Mouse (Mus musculus) liver, embryonic 14.5 days (tissue): ENCODE measurements around the gene Zfp36l1. TPM values are rescaled to one million over a fixed set of nuclear protein-coding genes. Genes with fewer than 3 reads are reported as not detected.
"Not testable (repeated sequence)": the region's sequence is repeated elsewhere in the genome, so short reads cannot be mapped to it uniquely, and the experiment has no call there.

Source experiments
- ATAC-seq: fragments of 200-750 bp; cut with Nextera tagmentation; 2 replicates; pipeline ENCODE4 v1.8.0; 2017; ENCODE audit warnings: moderate number of reproducible peaks, mild to moderate bottlenecking, moderate library complexity; ENCODE audit not compliant: insufficient read depth
- DNase-seq, 3 experiments: peaks; one replicate each; pipeline ENCODE4 v3.0.0-alpha.2; 2012 to 2013; ENCODE audit warnings: low read depth in 3 of 3, low spot score in 3 of 3
- H3K27ac ChIP-seq: fragments of 300-500 bp; sonication (generic); 2 replicates; pipeline ENCODE4 v1.5.1; 2014; ENCODE audit warnings: moderate library complexity, mild to moderate bottlenecking, control low read depth, inconsistent platforms
- H3K27me3 ChIP-seq: fragments of 300-500 bp; sonication (generic); 2 replicates; pipeline ENCODE4 v1.6.1; 2014; ENCODE audit warnings: mild to moderate bottlenecking, low read length, moderate library complexity; ENCODE audit not compliant: control insufficient read depth, insufficient read depth
- H3K36me3 ChIP-seq: fragments of 300-500 bp; sonication (generic); replicated peaks from 2 replicates; pipeline ENCODE4 v1.6.1; 2014; ENCODE audit warnings: low read depth; ENCODE audit not compliant: control insufficient read depth, insufficient read depth
- H3K4me1 ChIP-seq, 2 experiments: fragments of 200-500 bp in 1 of 2; fragments of 300-500 bp in 1 of 2; sonication (generic) in 1 of 2; replicated peaks; 2 replicates each; pipeline ENCODE4 v1.6.1; 2012 to 2014; ENCODE audit warnings: antibody characterized with exemption in 1 of 2, inconsistent platforms in 1 of 2, low read length in 1 of 2; ENCODE audit not compliant: control insufficient read depth in 2 of 2, insufficient read depth in 2 of 2
- H3K4me2 ChIP-seq: fragments of 300-500 bp; sonication (generic); 2 replicates; pipeline ENCODE4 v1.6.1; 2014; ENCODE audit warnings: low read depth, mild to moderate bottlenecking, control low read depth, moderate library complexity
- H3K4me3 ChIP-seq, 2 experiments: fragments of 200-500 bp in 1 of 2; fragments of 300-500 bp in 1 of 2; sonication (generic) in 1 of 2; 2 replicates each; pipeline ENCODE4 v1.5.1; 2012 to 2014; ENCODE audit warnings: low read depth in 2 of 2, low read length in 2 of 2, mild to moderate bottlenecking in 2 of 2, control low read depth in 1 of 2, inconsistent platforms in 1 of 2, moderate library complexity in 1 of 2; ENCODE audit not compliant: insufficient read depth in 1 of 2
- H3K9ac ChIP-seq: fragments of 300-500 bp; sonication (generic); replicated peaks from 2 replicates; pipeline ENCODE4 v1.6.1; 2014; ENCODE audit warnings: mild to moderate bottlenecking, control low read depth, moderate library complexity
- H3K9me3 ChIP-seq: fragments of 300-500 bp; sonication (generic); 2 replicates; pipeline ENCODE4 v1.6.1; 2016; ENCODE audit warnings: low read length, mixed read lengths; ENCODE audit not compliant: control insufficient read depth
- CTCF ChIP-seq: IDR thresholded peaks from 2 replicates; pipeline ENCODE4 v1.5.1; 2016; ENCODE audit warnings: antibody characterized with exemption, low read depth, control low read depth
- EP300 ChIP-seq: IDR thresholded peaks from 2 replicates; pipeline ENCODE4 v1.6.1; 2016; ENCODE audit warnings: antibody characterized with exemption, low read depth
- WGBS: fragments of 180-500 bp; shearing (Covaris S2); extraction: QIAGEN DNeasy Blood & Tissue Kit; methylation state at CpG from one replicate; pipeline ENCODE4 v1.1.7; 2014; ENCODE audit not compliant: insufficient replicate concordance; 5-methylcytosine and 5-hydroxymethylcytosine counted together
- polyA plus RNA-seq, 2 experiments: library from polyadenylated mRNA; depleted of rRNA in 1 of 2; stranded (reverse) in 1 of 2; unstranded in 1 of 2; fragments of >200 nt; fragmentation: Nextera tagmentation in 1 of 2; extraction: Ambion mirVana in 1 of 2; gene quantifications; 2 replicates each; pipeline versions ENCODE4 v1.2.1 to v1.2.3; 2012 to 2014

Gene Zfp36l1
- polyA plus RNA-seq, 2 experiments: 19.4 to 22.7 TPM

- DNase-seq (no peak), ATAC-seq (no peak)
- peaks cover 16% of the 10 kb centered on the region for H3K36me3 ChIP-seq
- H3K4me3 ChIP-seq: peak overlapping the region; percentile 92 to 97
- peak overlapping the region; percentile 100 for H3K4me2 ChIP-seq
- TF ChIP-seq CTCF (no peak), EP300 (no peak)
- 25% methylated on average over 9 of the region's 9 CpGs for WGBS
- H3K9me3 ChIP-seq: no peaks in the 10 kb centered on the region
- H3K4me1 ChIP-seq: peaks cover 4 to 15% of the 10 kb centered on the region in 2 experiments; a peak in 3 of 4 replicates
- peak overlapping the region; percentile 95 for H3K9ac ChIP-seq
- H3K27ac ChIP-seq: no peak overlapping the region
- H3K27me3 ChIP-seq: no peaks in the 10 kb centered on the region
These were observed 2.3 kb downstream of the Zfp36l1 start for GRCm38 (mm10) chr12:80110546-80110870.

GRCm38 (mm10) chr12:80109753-80110545 lies 2.9 kb downstream of the Zfp36l1 start:
- ATAC-seq (no peak), DNase-seq (no peak)
- Histone ChIP-seq H3K9ac (peak overlapping the region; percentile 95), H3K4me1 (peaks cover 4 to 15% of the 10 kb centered on the region in 2 experiments; a peak in 3 of 4 replicates), H3K9me3 (no peaks in the 10 kb centered on the region), H3K4me3 (peak overlapping the region; percentile 92 to 97), H3K27ac (no peak overlapping the region), H3K4me2 (peak overlapping the region; percentile 100), H3K36me3 (peaks cover 16% of the 10 kb centered on the region), H3K27me3 (no peaks in the 10 kb centered on the region)
- TF ChIP-seq EP300 (no peak), CTCF (no peak)
- WGBS: 71% methylated on average over 53 of the region's 53 CpGs

- H3K9ac ChIP-seq, H3K27me3 ChIP-seq, DNase-seq, H3K9me3 ChIP-seq, ATAC-seq, H3K27ac ChIP-seq: not testable (repeated sequence)
- Histone ChIP-seq H3K4me3 (peak overlapping the region; percentile 92 to 97; a peak in 3 of 4 replicates), H3K4me1 (peaks cover 4 to 12% of the 10 kb centered on the region in 2 experiments; a peak in 3 of 4 replicates), H3K4me2 (peak overlapping the region; percentile 100), H3K36me3 (peaks cover 16% of the 10 kb centered on the region)
- 13% methylated on average over 11 of the region's 11 CpGs for WGBS
- peak; percentile 84 for TF ChIP-seq CTCF
These were observed 3.7 kb downstream of the Zfp36l1 start for GRCm38 (mm10) chr12:80108896-80109668.

- TF ChIP-seq EP300 (no peak), CTCF (no peak)
- WGBS: 80% methylated on average over 3 of the region's 3 CpGs
- no peak overlapping the region for H3K4me3 ChIP-seq
- H3K4me2 ChIP-seq: no peak overlapping the region
- peaks cover 16% of the 10 kb centered on the region for H3K36me3 ChIP-seq
- no peak overlapping the region for H3K9ac ChIP-seq
- no peaks in the 10 kb centered on the region for H3K9me3 ChIP-seq
- peaks cover 0 to 11% of the 10 kb centered on the region in 2 experiments; a peak in 3 of 4 replicates for H3K4me1 ChIP-seq
- no peak overlapping the region for H3K27ac ChIP-seq
- ATAC-seq (no peak), DNase-seq (no peak)
- H3K27me3 ChIP-seq: no peaks in the 10 kb centered on the region
These were observed 5.7 kb downstream of the Zfp36l1 start for GRCm38 (mm10) chr12:80106896-80107667.
